Mouse (Mus musculus) MEL (cell line): ENCODE results near the gene Gls. TPM values are rescaled to one million over a fixed set of nuclear protein-coding genes. Genes with fewer than 3 reads are reported as not detected.

Source experiments
- DNase-seq: peaks from one replicate; pipeline ENCODE4 v3.0.0; 2011; ENCODE audit warnings: low read depth, low spot score
- H3K27ac ChIP-seq: 2 replicates; pipeline ENCODE4 v1.5.1; 2012; ENCODE audit warnings: low read depth, mild to moderate bottlenecking, control low read depth, low read length, moderate library complexity; ENCODE audit not compliant: control insufficient read depth
- H3K27me3 ChIP-seq, 2 experiments: fragments of 150-350 bp in 1 of 2; sonication (generic) in 1 of 2; 2 replicates each; pipeline ENCODE4 v1.6.1; 2012; ENCODE audit warnings: low read length in 2 of 2, mild to moderate bottlenecking in 2 of 2, improper control_type of control experiment in 1 of 2, moderate library complexity in 1 of 2; ENCODE audit not compliant: insufficient read depth in 2 of 2, control insufficient read depth in 1 of 2
- H3K36me3 ChIP-seq, 2 experiments: 2 replicates each; pipeline ENCODE4 v1.6.1; 2012 to 2014; ENCODE audit warnings: low read length in 2 of 2, improper control_type of control experiment in 1 of 2, inconsistent platforms in 1 of 2, mild to moderate bottlenecking in 1 of 2; ENCODE audit not compliant: insufficient read depth in 2 of 2, control insufficient read depth in 1 of 2
- H3K4me1 ChIP-seq, 2 experiments: fragments of 150-350 bp in 1 of 2; sonication (generic) in 1 of 2; 2 replicates each; pipeline ENCODE4 v1.6.1; 2012; ENCODE audit warnings: low read length in 2 of 2, improper control_type of control experiment in 1 of 2, mild to moderate bottlenecking in 1 of 2; ENCODE audit not compliant: insufficient read depth in 2 of 2, control insufficient read depth in 1 of 2
- H3K4me3 ChIP-seq, 2 experiments: fragments of 150-350 bp in 1 of 2; sonication (generic) in 1 of 2; 2 replicates each; pipeline ENCODE4 v1.5.1; 2012; ENCODE audit warnings: low read depth in 2 of 2, low read length in 2 of 2, mild to moderate bottlenecking in 2 of 2, moderate library complexity in 2 of 2, control low read depth in 1 of 2, improper control_type of control experiment in 1 of 2; ENCODE audit not compliant: control insufficient read depth in 1 of 2, insufficient read depth in 1 of 2
- H3K79me2 ChIP-seq: 2 replicates; pipeline ENCODE4 v1.6.1; 2012; ENCODE audit warnings: mild to moderate bottlenecking, low read length, moderate library complexity; ENCODE audit not compliant: control insufficient read depth, poor library complexity, insufficient read depth
- H3K9ac ChIP-seq: 2 replicates; pipeline ENCODE4 v1.6.1; 2012; ENCODE audit warnings: low read depth, mild to moderate bottlenecking, control low read depth, low read length, moderate library complexity; ENCODE audit not compliant: control insufficient read depth, poor library complexity, severe bottlenecking
- H3K9me3 ChIP-seq: fragments of 150-350 bp; sonication (generic); replicated peaks from 2 replicates; pipeline ENCODE4 v1.6.1; 2012; ENCODE audit warnings: mild to moderate bottlenecking, low read length, improper control_type of control experiment, moderate library complexity; ENCODE audit not compliant: insufficient read depth
- BHLHE40 ChIP-seq: IDR thresholded peaks from 2 replicates; pipeline ENCODE4 v1.6.1; 2012; ENCODE audit warnings: low read depth, mild to moderate bottlenecking, inconsistent platforms, low read length, improper control_type of control experiment, borderline replicate concordance
- CTCF ChIP-seq, 3 experiments: IDR thresholded peaks in 2 of 3; conservative IDR thresholded peaks in 1 of 3; 2 replicates each; pipeline ENCODE4 v1.5.1; 2011 to 2012; ENCODE audit warnings: low read length in 3 of 3, low read depth in 2 of 3, mild to moderate bottlenecking in 2 of 3, improper control_type of control experiment in 1 of 3, inconsistent platforms in 1 of 3, mixed read lengths in 1 of 3, moderate library complexity in 1 of 3; ENCODE audit not compliant: control insufficient read depth in 1 of 3, insufficient read depth in 1 of 3, poor library complexity in 1 of 3, severe bottlenecking in 1 of 3
- E2F4 ChIP-seq: IDR thresholded peaks from 2 replicates; pipeline ENCODE4 v1.6.1; 2011; ENCODE audit warnings: low read depth, low read length, improper control_type of control experiment, borderline replicate concordance
- EP300 ChIP-seq, 2 experiments: IDR thresholded peaks; 2 replicates each; pipeline ENCODE4 v1.6.1; 2011; ENCODE audit warnings: improper control_type of control experiment in 2 of 2, low read length in 2 of 2, low read depth in 1 of 2, mild to moderate bottlenecking in 1 of 2
- GABPA ChIP-seq: IDR thresholded peaks from 2 replicates; pipeline ENCODE4 v1.6.1; 2012; ENCODE audit warnings: low read depth, mild to moderate bottlenecking, inconsistent platforms, low read length, improper control_type of control experiment, moderate library complexity
- GATA1 ChIP-seq: IDR thresholded peaks from 2 replicates; pipeline ENCODE4 v1.6.1; 2011; ENCODE audit warnings: low read depth, low read length, improper control_type of control experiment
- KAT2A ChIP-seq: conservative IDR thresholded peaks from 2 replicates; pipeline ENCODE4 v1.6.1; 2012; ENCODE audit warnings: low read depth, low read length, improper control_type of control experiment, inconsistent platforms
- MAFK ChIP-seq: IDR thresholded peaks from 2 replicates; pipeline ENCODE4 v1.6.1; 2011; ENCODE audit warnings: low read depth, mild to moderate bottlenecking, low read length, improper control_type of control experiment, borderline replicate concordance
- MAZ ChIP-seq: IDR thresholded peaks from 2 replicates; pipeline ENCODE4 v1.6.1; 2012; ENCODE audit warnings: low read depth, mild to moderate bottlenecking, inconsistent platforms, low read length, improper control_type of control experiment
- MEF2A ChIP-seq: IDR thresholded peaks from 2 replicates; pipeline ENCODE4 v1.6.1; 2014; ENCODE audit warnings: low read depth, mild to moderate bottlenecking, inconsistent platforms, low read length, improper control_type of control experiment; ENCODE audit not compliant: poor library complexity, insufficient replicate concordance, severe bottlenecking; ENCODE audit errors: extremely low read depth
- MXI1 ChIP-seq: IDR thresholded peaks from 2 replicates; pipeline ENCODE4 v1.6.1; 2011; ENCODE audit warnings: mild to moderate bottlenecking, low read depth, low read length, improper control_type of control experiment
- MYB ChIP-seq: IDR thresholded peaks from 2 replicates; pipeline ENCODE4 v1.6.1; 2011; ENCODE audit warnings: mild to moderate bottlenecking, low read depth, low read length, improper control_type of control experiment
- NELFE ChIP-seq: IDR thresholded peaks from 2 replicates; pipeline ENCODE4 v1.6.1; 2011; ENCODE audit warnings: low read depth, low read length, improper control_type of control experiment
- NRF1 ChIP-seq: IDR thresholded peaks from 2 replicates; pipeline ENCODE4 v1.6.1; 2014; ENCODE audit warnings: low read depth, mild to moderate bottlenecking, inconsistent platforms, low read length, improper control_type of control experiment, moderate library complexity; ENCODE audit not compliant: poor library complexity, insufficient read depth, severe bottlenecking
- POLR2A ChIP-seq, 2 experiments: IDR thresholded peaks; 2 replicates each; pipeline ENCODE4 v1.6.1; 2011 to 2012; ENCODE audit warnings: low read length in 2 of 2, mild to moderate bottlenecking in 2 of 2, control low read depth in 1 of 2, improper control_type of control experiment in 1 of 2, low read depth in 1 of 2, moderate library complexity in 1 of 2; ENCODE audit not compliant: control insufficient read depth in 1 of 2, insufficient read depth in 1 of 2, poor library complexity in 1 of 2
- POLR2AphosphoS2 ChIP-seq: IDR thresholded peaks from 2 replicates; pipeline ENCODE4 v1.6.1; 2011; ENCODE audit warnings: low read length, improper control_type of control experiment
- RAD21 ChIP-seq: IDR thresholded peaks from 2 replicates; pipeline ENCODE4 v1.6.1; 2011; ENCODE audit warnings: mild to moderate bottlenecking, low read depth, low read length, improper control_type of control experiment
- RCOR1 ChIP-seq: IDR thresholded peaks from 2 replicates; pipeline ENCODE4 v1.6.1; 2012; ENCODE audit warnings: low read depth, mild to moderate bottlenecking, inconsistent platforms, low read length, improper control_type of control experiment
- SIN3A ChIP-seq: IDR thresholded peaks from 2 replicates; pipeline ENCODE4 v1.6.1; 2012; ENCODE audit warnings: low read length, improper control_type of control experiment, inconsistent platforms
- SMC3 ChIP-seq: IDR thresholded peaks from 2 replicates; pipeline ENCODE4 v1.6.1; 2011; ENCODE audit warnings: low read depth, low read length, improper control_type of control experiment
- TAL1 ChIP-seq: IDR thresholded peaks from 2 replicates; pipeline ENCODE4 v1.6.1; 2012; ENCODE audit warnings: mild to moderate bottlenecking, inconsistent platforms, low read length, moderate library complexity, mixed read lengths
- TBP ChIP-seq: IDR thresholded peaks from 2 replicates; pipeline ENCODE4 v1.8.0; 2011; ENCODE audit warnings: low read depth, low read length, improper control_type of control experiment
- TCF12 ChIP-seq: IDR thresholded peaks from 2 replicates; pipeline ENCODE4 v1.6.1; 2014; ENCODE audit warnings: low read depth, mild to moderate bottlenecking, inconsistent platforms, low read length, improper control_type of control experiment, moderate library complexity
- UBTF ChIP-seq: IDR thresholded peaks from 2 replicates; pipeline ENCODE4 v1.6.1; 2012; ENCODE audit warnings: low read depth, mild to moderate bottlenecking, inconsistent platforms, low read length, improper control_type of control experiment, moderate library complexity, borderline replicate concordance; ENCODE audit not compliant: insufficient read depth
- USF1 ChIP-seq: IDR thresholded peaks from 2 replicates; pipeline ENCODE4 v1.6.1; 2014; ENCODE audit warnings: low read depth, mild to moderate bottlenecking, inconsistent platforms, low read length, improper control_type of control experiment, moderate library complexity
- USF2 ChIP-seq, 2 experiments: IDR thresholded peaks; 2 replicates each; pipeline ENCODE4 v1.6.1; 2011 to 2012; ENCODE audit warnings: improper control_type of control experiment in 2 of 2, low read length in 2 of 2, borderline replicate concordance in 1 of 2, inconsistent platforms in 1 of 2, low read depth in 1 of 2, mild to moderate bottlenecking in 1 of 2; ENCODE audit not compliant: insufficient read depth in 1 of 2
- ZC3H11A ChIP-seq: IDR thresholded peaks from 2 replicates; pipeline ENCODE4 v1.6.1; 2012; ENCODE audit warnings: low read depth, mild to moderate bottlenecking, inconsistent platforms, low read length, improper control_type of control experiment
- ZKSCAN1 ChIP-seq: IDR thresholded peaks from 2 replicates; pipeline ENCODE4 v1.6.1; 2012; ENCODE audit warnings: low read depth, mild to moderate bottlenecking, inconsistent platforms, low read length, improper control_type of control experiment, moderate library complexity
- ZNF384 ChIP-seq: IDR thresholded peaks from 2 replicates; pipeline ENCODE4 v1.6.1; 2012; ENCODE audit warnings: low read depth, mild to moderate bottlenecking, inconsistent platforms, low read length, improper control_type of control experiment
- polyA plus RNA-seq, 2 experiments: library from polyadenylated mRNA; stranded (reverse) in 1 of 2; unstranded in 1 of 2; fragments of >175 nt in 1 of 2; fragments of >200 nt in 1 of 2; gene quantifications; 2 replicates each; pipeline versions ENCODE4 v1.2.1 to v1.2.4; 2012; ENCODE audit warnings: low replicate concordance in 2 of 2, low read depth in 1 of 2; ENCODE audit not compliant: insufficient read length in 2 of 2, insufficient read depth in 1 of 2, missing spikeins in 1 of 2
- total RNA-seq: library from RNA; depleted of rRNA; stranded (reverse); fragments of 300-350 nt; gene quantifications from 2 replicates; pipeline ENCODE4 v1.2.3, GENCODE M21; 2012

Gls gene
- total and polyA plus RNA-seq, 3 experiments, result 57.2 to 121 (median 91.9) TPM

DNA sequence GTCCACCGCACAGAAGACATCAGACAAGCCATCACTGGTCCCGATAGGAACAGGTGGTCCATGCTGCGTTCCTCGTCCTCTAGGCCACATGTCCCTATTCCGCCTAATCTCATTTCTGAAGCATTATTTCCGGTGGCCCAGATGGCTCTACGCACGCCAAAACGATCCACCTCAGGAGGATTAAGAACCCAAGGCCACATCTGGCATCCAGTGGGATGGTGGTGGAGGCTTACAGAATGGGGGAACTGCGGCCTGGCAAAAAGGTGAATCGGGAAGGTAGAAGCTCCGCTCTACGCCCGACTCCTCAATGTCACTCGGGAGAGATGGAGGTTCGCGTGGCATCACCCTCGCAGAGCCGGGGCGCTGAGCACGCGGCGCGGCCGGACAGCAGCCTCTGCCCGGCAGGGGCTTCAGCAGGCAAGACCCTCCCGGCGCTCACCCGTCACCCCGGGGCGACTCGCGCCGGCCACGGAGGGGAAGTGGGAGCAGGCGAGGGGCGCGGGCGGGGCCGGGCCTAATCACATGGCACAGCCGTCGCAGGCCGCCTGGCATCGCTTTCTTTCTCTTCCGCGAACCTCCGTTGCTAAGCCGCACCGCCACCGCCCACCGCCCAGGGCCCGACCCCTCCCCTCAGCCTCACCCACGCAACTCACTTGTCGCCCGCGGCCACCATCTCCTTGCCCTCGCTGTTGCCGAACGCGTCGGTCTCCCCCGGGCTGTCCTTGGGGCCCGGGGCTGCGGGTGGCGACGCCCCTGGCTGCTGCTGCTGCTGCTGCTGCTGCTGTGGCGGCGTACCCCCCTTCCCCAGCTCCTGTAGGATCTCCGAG lies 880 bp downstream of the Gls start (continued):
- TF ChIP-seq TCF12, result no peak
- peak in 1 of 2 experiments; percentile 26; a peak in 1 of 4 replicates for TF ChIP-seq POLR2A (IDR thresholded peaks at IDR 0.05; ENCODE audit: control insufficient read depth in 1 of 2, insufficient read depth in 1 of 2, low read depth in 1 of 2, low read length in 2 of 2, poor library complexity in 1 of 2)
- TF ChIP-seq USF2 (IDR thresholded peaks at IDR 0.05; ENCODE audit: borderline replicate concordance in 1 of 2, insufficient read depth in 1 of 2, low read depth in 1 of 2, low read length in 2 of 2), result no peak
- TF ChIP-seq KAT2A, result no peak
- peak; percentile 45; the same call in 1 of the 2 replicates for TF ChIP-seq GATA1
- TF ChIP-seq POLR2AphosphoS2, result 0 out of 2 replicates have a peak, but pooled peaks have one; percentile 39
- peak; percentile 23; the same call in 1 of the 2 replicates for TF ChIP-seq E2F4
- peak; percentile 74 for TF ChIP-seq MXI1
- no peak for TF ChIP-seq CTCF (IDR thresholded peaks at IDR 0.05 in 2 of 3, conservative IDR thresholded peaks at IDR 0.05 in 1 of 3; ENCODE audit: control insufficient read depth in 1 of 3, insufficient read depth in 1 of 3, low read depth in 2 of 3, low read length in 3 of 3, poor library complexity in 1 of 3, severe bottlenecking in 1 of 3)
- TF ChIP-seq ZC3H11A, result no peak
- no peak for TF ChIP-seq UBTF
- TF ChIP-seq MYB, result no peak
- TF ChIP-seq SMC3, result no peak
- no peak for TF ChIP-seq NRF1

DNA sequence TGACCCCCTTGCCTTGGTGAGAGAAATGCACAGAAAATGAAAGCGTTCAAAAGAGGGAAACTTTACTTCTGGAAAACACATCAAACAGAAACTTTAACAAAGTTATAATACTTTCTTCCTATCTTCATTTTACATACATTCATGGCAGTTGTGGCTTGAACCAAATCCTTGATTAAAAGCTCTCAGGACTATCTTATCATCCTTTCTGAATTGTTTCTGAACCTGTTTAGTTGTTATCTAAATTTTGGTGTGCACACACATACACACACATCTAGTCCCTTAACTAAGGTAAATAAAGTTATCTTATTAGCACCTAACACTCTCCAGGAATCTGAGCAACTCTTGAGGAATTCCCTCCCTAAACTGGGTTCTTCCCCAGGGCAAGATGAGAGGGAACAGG lies 2.6 kb downstream of the Gls start:
- DNase-seq, result peak; percentile 40
- Histone ChIP-seq H3K9me3 (no peaks in the 10 kb centered on the region), H3K27ac (peak overlapping the region; percentile 90), H3K4me1 (peaks cover 11 to 20% of the 10 kb centered on the region in 2 experiments), H3K79me2 (peaks cover 44% of the 10 kb centered on the region), H3K9ac (peak overlapping the region; percentile 99), H3K4me3 (peak overlapping the region; percentile 57 to 97), H3K27me3 (no peaks in the 10 kb centered on the region), H3K36me3 (peaks cover 0 to 32% of the 10 kb centered on the region in 2 experiments; a peak in 3 of 4 replicates)
- TF ChIP-seq ZNF384, result no peak
- no peak for TF ChIP-seq NRF1
- no peak for TF ChIP-seq POLR2AphosphoS2
- TF ChIP-seq RCOR1, result peak; percentile 83; the same call in 1 of the 2 replicates
- no peak for TF ChIP-seq USF1
- TF ChIP-seq MAFK, result peak; percentile 32; the same call in 1 of the 2 replicates
- TF ChIP-seq TCF12, result peak; percentile 92
- no peak for TF ChIP-seq GABPA
- TF ChIP-seq MAZ, result no peak
- no peak for TF ChIP-seq BHLHE40
- no peak for TF ChIP-seq RAD21
- TF ChIP-seq ZC3H11A, result no peak
- TF ChIP-seq POLR2A (IDR thresholded peaks at IDR 0.05; ENCODE audit: control insufficient read depth in 1 of 2, insufficient read depth in 1 of 2, low read depth in 1 of 2, low read length in 2 of 2, poor library complexity in 1 of 2), result no peak
- no peak for TF ChIP-seq SMC3
- TF ChIP-seq TBP, result no peak
- TF ChIP-seq EP300 (IDR thresholded peaks at IDR 0.05; ENCODE audit: low read depth in 1 of 2, low read length in 2 of 2), result peak; percentile 85 to 91
- no peak for TF ChIP-seq NELFE
- peak; percentile 50; the same call in 1 of the 2 replicates for TF ChIP-seq SIN3A
- no peak for TF ChIP-seq E2F4
- peak; percentile 80 for TF ChIP-seq GATA1
- peak; percentile 23; the same call in 1 of the 2 replicates for TF ChIP-seq TAL1
- no peak for TF ChIP-seq CTCF (IDR thresholded peaks at IDR 0.05 in 2 of 3, conservative IDR thresholded peaks at IDR 0.05 in 1 of 3; ENCODE audit: control insufficient read depth in 1 of 3, insufficient read depth in 1 of 3, low read depth in 2 of 3, low read length in 3 of 3, poor library complexity in 1 of 3, severe bottlenecking in 1 of 3)
- no peak for TF ChIP-seq ZKSCAN1
- TF ChIP-seq MYB, result 0 out of 2 replicates have a peak, but pooled peaks have one; percentile 27
- TF ChIP-seq MXI1, result no peak; the same call in none of the 2 replicates
- TF ChIP-seq MEF2A, result no peak
